ENCODE assay signal across 10 mouse cellular contexts in genomic region chr2:125696219-125696618, GRCm38 (mm10). TPM values are rescaled to one million over a fixed set of nuclear protein-coding genes. Genes with fewer than 3 reads are reported as not detected.
A peak's percentile ranks its signal among the peaks of the same experiment; 100 is the strongest.
DNase-seq lines count a peak whose midpoint lies in the region; ATAC-seq and TF ChIP-seq lines count a peak whose summit lies in the region.
"Had no signal": no experiment of that assay in that cellular context is flagged by ENCODE, and none has a peak within 500 bp of the region (broad histone marks: within the 10 kb centered on the region; RNA-seq: fewer than 3 reads in every experiment).

No protein-coding gene starts in this region.

- no peak overlapping the region for H3K9ac ChIP-seq in hindbrain, embryonic 15.5 days
- H3K9ac ChIP-seq in hindbrain, embryonic 11.5 days (ENCODE audit: low read depth, low read length): no peak overlapping the region
- no peak overlapping the region for H3K9ac ChIP-seq in heart, embryonic 15.5 days
- no peak overlapping the region for H3K9ac ChIP-seq in lung, embryonic 16.5 days (ENCODE audit: low read length)

- TF ChIP-seq CTCF in bone marrow macrophage, adult 2 months (IDR thresholded peaks at IDR 0.05; ENCODE audit: low read depth, low read length): no peak

- H3K4me1 ChIP-seq in hindbrain, embryonic 15.5 days (replicated peaks): 0 out of 2 replicates have a peak, but pooled peaks cover 5% of the 10 kb centered on the region
- no peaks in the 10 kb centered on the region for H3K4me1 ChIP-seq in hindbrain, embryonic 11.5 days (replicated peaks; ENCODE audit: control insufficient read depth, insufficient read depth, low read length)
- peaks cover 14% of the 10 kb centered on the region for H3K4me1 ChIP-seq in bone marrow macrophage, adult 2 months (ENCODE audit: control insufficient read depth, insufficient read depth, low read length)
- H3K4me1 ChIP-seq in heart, embryonic 15.5 days (replicated peaks): no peaks in the 10 kb centered on the region
- no peaks in the 10 kb centered on the region; the same call in 1 of the 2 replicates for H3K4me1 ChIP-seq in lung, embryonic 16.5 days (replicated peaks; ENCODE audit: control insufficient read depth, insufficient read depth, low read length)

- no peaks in the 10 kb centered on the region for H3K27me3 ChIP-seq in hindbrain, embryonic 15.5 days
- H3K27me3 ChIP-seq in hindbrain, embryonic 11.5 days (ENCODE audit: control insufficient read depth, insufficient read depth, low read length): no peaks in the 10 kb centered on the region
- H3K27me3 ChIP-seq in heart, embryonic 15.5 days: no peaks in the 10 kb centered on the region
- H3K27me3 ChIP-seq in lung, embryonic 16.5 days (ENCODE audit: control insufficient read depth, insufficient read depth, low read depth, low read length): no peaks in the 10 kb centered on the region

- no peak for ATAC-seq in hindbrain, embryonic 15.5 days (ENCODE audit: low FRiP score, low read depth)
- ATAC-seq in hindbrain, embryonic 11.5 days (ENCODE audit: low FRiP score): no peak
- ATAC-seq in heart, embryonic 15.5 days (replicated peaks; ENCODE audit: insufficient number of reproducible peaks, insufficient read depth, low FRiP score, low read depth): no peak
- ATAC-seq in lung, embryonic 16.5 days (ENCODE audit: low read depth): peak; percentile 79; the same call in 1 of the 2 replicates

- H3K9me3 ChIP-seq in hindbrain, embryonic 15.5 days: no peaks in the 10 kb centered on the region
- no peaks in the 10 kb centered on the region for H3K9me3 ChIP-seq in hindbrain, embryonic 11.5 days (ENCODE audit: control insufficient read depth, low read length)
- H3K9me3 ChIP-seq in heart, embryonic 15.5 days (replicated peaks): no peaks in the 10 kb centered on the region
- H3K9me3 ChIP-seq in lung, embryonic 16.5 days (ENCODE audit: control insufficient read depth, low read length): no peaks in the 10 kb centered on the region

- TF ChIP-seq POLR2A in bone marrow macrophage, adult 2 months (IDR thresholded peaks at IDR 0.05; ENCODE audit: borderline replicate concordance, low read depth, low read length): peak; percentile 42; the same call in 1 of the 2 replicates

- H3K27ac ChIP-seq in hindbrain, embryonic 15.5 days (replicated peaks): peak overlapping the region; percentile 30; the same call in 1 of the 2 replicates
- no peak overlapping the region for H3K27ac ChIP-seq in hindbrain, embryonic 11.5 days (ENCODE audit: low read depth, low read length)
- H3K27ac ChIP-seq in bone marrow macrophage, adult 2 months (ENCODE audit: insufficient read depth, low read depth, low read length): peak overlapping the region; percentile 85
- peak overlapping the region; percentile 18 for H3K27ac ChIP-seq in heart, embryonic 15.5 days
- peak overlapping the region; percentile 61 for H3K27ac ChIP-seq in lung, embryonic 16.5 days (ENCODE audit: low read length)

- no peaks in the 10 kb centered on the region for H3K36me3 ChIP-seq in hindbrain, embryonic 15.5 days
- H3K36me3 ChIP-seq in hindbrain, embryonic 11.5 days (ENCODE audit: control insufficient read depth, insufficient read depth, low read length): no peaks in the 10 kb centered on the region
- no peaks in the 10 kb centered on the region for H3K36me3 ChIP-seq in heart, embryonic 15.5 days
- no peaks in the 10 kb centered on the region for H3K36me3 ChIP-seq in lung, embryonic 16.5 days (ENCODE audit: control insufficient read depth, insufficient read depth, low read length)

- H3K4me2 ChIP-seq in hindbrain, embryonic 15.5 days: no peak overlapping the region
- H3K4me2 ChIP-seq in hindbrain, embryonic 11.5 days (replicated peaks; ENCODE audit: low read depth, low read length): no peak overlapping the region
- H3K4me2 ChIP-seq in heart, embryonic 15.5 days: no peak overlapping the region
- no peak overlapping the region for H3K4me2 ChIP-seq in lung, embryonic 16.5 days (ENCODE audit: low read depth, low read length)

- no peak for DNase-seq in hindbrain, embryonic 11.5 days (ENCODE audit: low spot score)
- no peak for DNase-seq in cerebellum, adult 9-11 months
- no peak for DNase-seq in urinary bladder, adult 18-20 months (ENCODE audit: low spot score in 2 of 2)
- no peak for DNase-seq in frontal cortex, postnatal 10 days (ENCODE audit: low spot score in 2 of 2)
- DNase-seq: right cerebral cortex, postnatal 4 days had no signal

- 36% methylated on average over 2 of the region's 2 CpGs for WGBS in hindbrain, embryonic 15.5 days
- WGBS in hindbrain, embryonic 11.5 days: 47% methylated on average over 2 of the region's 2 CpGs
- 55% methylated on average over 2 of the region's 2 CpGs for WGBS in heart, embryonic 15.5 days
- WGBS in lung, embryonic 16.5 days: 53% methylated on average over 2 of the region's 2 CpGs

- H3K4me3 ChIP-seq in hindbrain, embryonic 15.5 days: no peak overlapping the region
- no peak overlapping the region for H3K4me3 ChIP-seq in hindbrain, embryonic 11.5 days (ENCODE audit: low read depth, low read length)
- peak overlapping the region; percentile 27 for H3K4me3 ChIP-seq in bone marrow macrophage, adult 2 months (ENCODE audit: insufficient read depth, low read length)
- H3K4me3 ChIP-seq in heart, embryonic 15.5 days: no peak overlapping the region
- H3K4me3 ChIP-seq in lung, embryonic 16.5 days (ENCODE audit: low read length): no peak overlapping the region
- H3K4me3 ChIP-seq: erythroblast, embryonic 14.5 days had no signal

RNA-seq across cellular contexts. Expression of gene Eid1, which starts 23.3 kb away (rescaled TPM):
- 371 and 409 TPM in 2 replicates for polyA plus RNA-seq in hindbrain, embryonic 15.5 days (2015; fragmentation: Nextera tagmentation; extraction: Ambion mirVana)
- polyA plus RNA-seq in hindbrain, embryonic 11.5 days (2014; fragmentation: Nextera tagmentation; extraction: Ambion mirVana): 314 and 320 TPM in 2 replicates
- 276 and 293 TPM in 2 replicates for polyA plus RNA-seq in bone marrow macrophage, adult 2 months (2012; ENCODE audit: insufficient read depth, insufficient read length, missing spikeins)
- 119 and 128 TPM in 2 replicates for polyA plus RNA-seq in heart, embryonic 15.5 days (2015; fragmentation: Nextera tagmentation; extraction: Ambion mirVana)
- 101 and 105 TPM in 2 replicates for polyA plus RNA-seq in lung, embryonic 16.5 days (2015; fragmentation: Nextera tagmentation; extraction: Ambion mirVana)

RNA-seq across cellular contexts. Expression of gene Shc4, which starts 27.7 kb away (rescaled TPM):
- polyA plus RNA-seq in hindbrain, embryonic 15.5 days (2015; fragmentation: Nextera tagmentation; extraction: Ambion mirVana): 3.8 and 4.4 TPM in 2 replicates
- polyA plus RNA-seq in hindbrain, embryonic 11.5 days (2014; fragmentation: Nextera tagmentation; extraction: Ambion mirVana): 1.8 and 2.6 TPM in 2 replicates
- 1.5 and 1.8 TPM in 2 replicates for polyA plus RNA-seq in bone marrow macrophage, adult 2 months (2012; ENCODE audit: insufficient read depth, insufficient read length, missing spikeins)
- 1.0 and 1.5 TPM in 2 replicates for polyA plus RNA-seq in heart, embryonic 15.5 days (2015; fragmentation: Nextera tagmentation; extraction: Ambion mirVana)
- polyA plus RNA-seq in lung, embryonic 16.5 days (2015; fragmentation: Nextera tagmentation; extraction: Ambion mirVana): 1.2 TPM in 2 replicates
